Mouse (Mus musculus) midbrain, embryonic 16.5 days (tissue): ENCODE results near the gene Rapgef2. TPM values are rescaled to one million over a fixed set of nuclear protein-coding genes. Genes with fewer than 3 reads are reported as not detected.

Experiments used
- ATAC-seq: fragments of 200-750 bp; cut with Nextera tagmentation; 2 replicates; pipeline ENCODE4 v1.8.0; 2017; ENCODE audit warnings: moderate TSS enrichment
- H3K27ac ChIP-seq: fragments of 300-500 bp; sonication (generic); 2 replicates; pipeline ENCODE4 v1.5.1; 2014; ENCODE audit warnings: mild to moderate bottlenecking, low read length, mixed read lengths
- H3K27me3 ChIP-seq: fragments of 300-500 bp; sonication (generic); 2 replicates; pipeline ENCODE4 v1.6.1; 2014; ENCODE audit warnings: low read depth, low read length, mixed read lengths; ENCODE audit not compliant: control insufficient read depth, insufficient read depth
- H3K36me3 ChIP-seq: fragments of 300-500 bp; sonication (generic); 2 replicates; pipeline ENCODE4 v1.6.1; 2014; ENCODE audit warnings: mild to moderate bottlenecking, low read length, moderate library complexity, mixed read lengths; ENCODE audit not compliant: control insufficient read depth, insufficient read depth
- H3K4me1 ChIP-seq: fragments of 300-500 bp; sonication (generic); 2 replicates; pipeline ENCODE4 v1.6.1; 2014; ENCODE audit warnings: mild to moderate bottlenecking, low read length, mixed read lengths; ENCODE audit not compliant: control insufficient read depth, insufficient read depth
- H3K4me2 ChIP-seq: fragments of 300-500 bp; sonication (generic); 2 replicates; pipeline ENCODE4 v1.6.1; 2014; ENCODE audit warnings: mild to moderate bottlenecking, low read length, mixed read lengths
- H3K4me3 ChIP-seq: fragments of 300-500 bp; sonication (generic); 2 replicates; pipeline ENCODE4 v1.5.1; 2014; ENCODE audit warnings: low read depth, mild to moderate bottlenecking, low read length, moderate library complexity, mixed read lengths
- H3K9ac ChIP-seq: fragments of 300-500 bp; sonication (generic); 2 replicates; pipeline ENCODE4 v1.6.1; 2014; ENCODE audit warnings: low read depth, low read length, mixed read lengths
- H3K9me3 ChIP-seq: fragments of 300-500 bp; sonication (generic); replicated peaks from 2 replicates; pipeline ENCODE4 v1.6.1; 2014; ENCODE audit warnings: mild to moderate bottlenecking, low read length, mixed read lengths; ENCODE audit not compliant: control insufficient read depth, poor library complexity, severe bottlenecking
- WGBS: fragments of 180-500 bp; shearing (Covaris S2); extraction: QIAGEN DNeasy Blood & Tissue Kit; methylation state at CpG from one replicate; pipeline ENCODE4 v1.1.7; 2014; 5-methylcytosine and 5-hydroxymethylcytosine counted together
- polyA plus RNA-seq: library from polyadenylated mRNA; unstranded; fragments of >200 nt; fragmentation: Nextera tagmentation; extraction: Ambion mirVana; gene quantifications from 2 replicates; pipeline ENCODE4 v1.2.1, GENCODE M21; 2015

The Rapgef2 gene
- polyA plus RNA-seq, 1 experiment from 2014 or later = 15.6 TPM

GRCm38 (mm10) chr3:79221296-79222191 lies 64.8 kb downstream of the Rapgef2 start:
- WGBS = 30% methylated on average over 9 of the region's 9 CpGs
- Histone ChIP-seq H3K36me3 (no peaks in the 10 kb centered on the region), H3K4me2 (no peak overlapping the region), H3K9me3 (no peaks in the 10 kb centered on the region), H3K4me3 (no peak overlapping the region), H3K4me1 (peaks cover 5% of the 10 kb centered on the region), H3K27ac (no peak overlapping the region), H3K9ac (no peak overlapping the region), H3K27me3 (no peaks in the 10 kb centered on the region)
- peak; percentile 66 for ATAC-seq

- H3K4me2 ChIP-seq = no peak overlapping the region
- no peaks in the 10 kb centered on the region for H3K36me3 ChIP-seq
- WGBS = 32% methylated on average over 10 of the region's 10 CpGs
- no peak overlapping the region for H3K27ac ChIP-seq
- H3K4me1 ChIP-seq = peaks cover 2% of the 10 kb centered on the region
- H3K9ac ChIP-seq = no peak overlapping the region
- H3K4me3 ChIP-seq = no peak overlapping the region
- no peaks in the 10 kb centered on the region for H3K27me3 ChIP-seq
- H3K9me3 ChIP-seq = no peaks in the 10 kb centered on the region
- ATAC-seq = no peak
These were observed 67.0 kb downstream of the Rapgef2 start for GRCm38 (mm10) chr3:79219144-79219930.

GRCm38 (mm10) chr3:79218566-79219051 lies 67.7 kb downstream of the Rapgef2 start:
- no peaks in the 10 kb centered on the region for H3K27me3 ChIP-seq
- H3K36me3 ChIP-seq = no peaks in the 10 kb centered on the region
- ATAC-seq = no peak
- H3K9ac ChIP-seq = no peak overlapping the region
- H3K4me3 ChIP-seq = no peak overlapping the region
- WGBS = 7% methylated on average over 4 of the region's 4 CpGs
- no peak overlapping the region for H3K4me2 ChIP-seq
- peaks cover 2% of the 10 kb centered on the region for H3K4me1 ChIP-seq
- no peak overlapping the region for H3K27ac ChIP-seq
- no peaks in the 10 kb centered on the region for H3K9me3 ChIP-seq

GRCm38 (mm10) chr3:79210243-79210642 lies 76.1 kb downstream of the Rapgef2 start:
- 66% methylated on average over 5 of the region's 5 CpGs for WGBS
- H3K9me3 ChIP-seq = no peaks in the 10 kb centered on the region
- no peak overlapping the region for H3K9ac ChIP-seq
- H3K27me3 ChIP-seq = no peaks in the 10 kb centered on the region
- H3K27ac ChIP-seq = no peak overlapping the region
- H3K4me3 ChIP-seq = no peak overlapping the region
- H3K36me3 ChIP-seq = no peaks in the 10 kb centered on the region
- H3K4me1 ChIP-seq = no peaks in the 10 kb centered on the region
- H3K4me2 ChIP-seq = no peak overlapping the region
- ATAC-seq = no peak

- H3K9ac ChIP-seq = no peak overlapping the region
- no peaks in the 10 kb centered on the region for H3K36me3 ChIP-seq
- no peaks in the 10 kb centered on the region for H3K27me3 ChIP-seq
- no peak for ATAC-seq
- no peak overlapping the region for H3K4me2 ChIP-seq
- no peak overlapping the region for H3K27ac ChIP-seq
- H3K4me1 ChIP-seq = peaks cover 2% of the 10 kb centered on the region; the same call in 1 of the 2 replicates
- 91% methylated on average over 2 of the region's 2 CpGs for WGBS
- H3K4me3 ChIP-seq = no peak overlapping the region
- H3K9me3 ChIP-seq = no peaks in the 10 kb centered on the region
These were observed 79.1 kb downstream of the Rapgef2 start for GRCm38 (mm10) chr3:79207216-79207615.

GRCm38 (mm10) chr3:79206524-79206923 lies 79.8 kb downstream of the Rapgef2 start:
- Histone ChIP-seq H3K27ac (no peak overlapping the region), H3K27me3 (no peaks in the 10 kb centered on the region), H3K4me1 (peaks cover 2% of the 10 kb centered on the region; the same call in 1 of the 2 replicates), H3K36me3 (no peaks in the 10 kb centered on the region), H3K4me2 (no peak overlapping the region), H3K4me3 (no peak overlapping the region), H3K9me3 (no peaks in the 10 kb centered on the region), H3K9ac (no peak overlapping the region)
- 98% methylated on average over 7 of the region's 7 CpGs for WGBS
- no peak for ATAC-seq

- Histone ChIP-seq H3K27ac (no peak overlapping the region), H3K9ac (no peak overlapping the region), H3K27me3 (no peaks in the 10 kb centered on the region), H3K4me1 (peaks cover 2% of the 10 kb centered on the region; the same call in 1 of the 2 replicates), H3K36me3 (no peaks in the 10 kb centered on the region), H3K4me3 (no peak overlapping the region), H3K9me3 (no peaks in the 10 kb centered on the region), H3K4me2 (no peak overlapping the region)
- WGBS = 87% methylated on average over 4 of the region's 4 CpGs
- no peak for ATAC-seq
These were observed 80.3 kb downstream of the Rapgef2 start for GRCm38 (mm10) chr3:79205981-79206380.

- Histone ChIP-seq H3K9ac (no peak overlapping the region), H3K27me3 (no peaks in the 10 kb centered on the region), H3K9me3 (no peaks in the 10 kb centered on the region), H3K36me3 (no peaks in the 10 kb centered on the region), H3K27ac (no peak overlapping the region), H3K4me3 (no peak overlapping the region), H3K4me1 (peaks cover 2% of the 10 kb centered on the region; the same call in 1 of the 2 replicates), H3K4me2 (no peak overlapping the region)
- no peak for ATAC-seq
- whole genome bisulfite sequencing = 33% methylated on average over 3 of the region's 3 CpGs
These were observed 81.2 kb downstream of the Rapgef2 start for GRCm38 (mm10) chr3:79205112-79205511.
